Mouse (Mus musculus) spleen, adult 2 months (tissue): ENCODE measurements around the gene Abhd14a. TPM values are rescaled to one million over a fixed set of nuclear protein-coding genes. Genes with fewer than 3 reads are reported as not detected.

Experiments used
- DNase-seq, 2 experiments: peaks; one replicate each; pipeline versions ENCODE4 v3.0.0 to v3.0.0-alpha.2; 2012 to 2021; ENCODE audit warnings: low spot score in 2 of 2, low read depth in 1 of 2
- H3K27ac ChIP-seq: fragments of 200-500 bp; 2 replicates; pipeline ENCODE4 v1.5.1; 2012; ENCODE audit warnings: low read length, inconsistent platforms; ENCODE audit not compliant: insufficient read depth
- H3K27me3 ChIP-seq: fragments of 200-500 bp; 2 replicates; pipeline ENCODE4 v1.6.1; 2012; ENCODE audit warnings: mild to moderate bottlenecking, moderate library complexity, low read length, inconsistent platforms; ENCODE audit not compliant: control insufficient read depth, insufficient read depth
- H3K36me3 ChIP-seq: fragments of 200-500 bp; 2 replicates; pipeline ENCODE4 v1.6.1; 2012; ENCODE audit warnings: mild to moderate bottlenecking, low read length, inconsistent platforms; ENCODE audit not compliant: control insufficient read depth, insufficient read depth
- H3K4me1 ChIP-seq: fragments of 200-500 bp; 2 replicates; pipeline ENCODE4 v1.6.1; 2011; ENCODE audit warnings: inconsistent platforms; ENCODE audit not compliant: control insufficient read depth, insufficient read depth, insufficient read length
- H3K4me3 ChIP-seq: fragments of 200-500 bp; 2 replicates; pipeline ENCODE4 v1.5.1; 2011; ENCODE audit warnings: mild to moderate bottlenecking, inconsistent platforms; ENCODE audit not compliant: insufficient read depth, insufficient read length; ENCODE audit errors: extremely low read depth
- CTCF ChIP-seq: fragments of 200-500 bp; IDR thresholded peaks from 2 replicates; pipeline ENCODE4 v1.5.1; 2011; ENCODE audit warnings: mild to moderate bottlenecking, inconsistent platforms; ENCODE audit not compliant: insufficient read depth, insufficient read length, insufficient replicate concordance; ENCODE audit errors: extremely low read depth
- POLR2A ChIP-seq: fragments of 200-500 bp; IDR thresholded peaks from 2 replicates; pipeline ENCODE4 v1.6.1; 2011; ENCODE audit warnings: low read depth, low read length, inconsistent platforms
- WGBS: fragments of 180-500 bp; shearing (Covaris S2); methylation state at CpG from one replicate; pipeline ENCODE4 v1.1.7; 2018; 5-methylcytosine and 5-hydroxymethylcytosine counted together
- polyA plus RNA-seq: library from polyadenylated mRNA; depleted of rRNA; stranded (reverse); fragments of >200 nt; gene quantifications from 2 replicates; pipeline ENCODE4 v1.2.3, GENCODE M21; 2012; rRNA removed

Abhd14a gene
- polyA plus RNA-seq, 1 experiment = 11.5 TPM

GRCm38 (mm10) chr9:106394649-106395602 lies 52.6 kb downstream of the Abhd14a start:
- TF ChIP-seq CTCF (peak; percentile 36; the same call in 1 of the 2 replicates), POLR2A (no peak)
- no peaks in the 10 kb centered on the region for H3K27me3 ChIP-seq
- DNase-seq = peak in 1 of 2 experiments; percentile 16
- no peaks in the 10 kb centered on the region for H3K36me3 ChIP-seq
- peaks cover 6% of the 10 kb centered on the region; the same call in 1 of the 2 replicates for H3K4me1 ChIP-seq
- H3K27ac ChIP-seq = no peak overlapping the region
- WGBS = 81% methylated on average over 11 of the region's 11 CpGs
- no peak overlapping the region for H3K4me3 ChIP-seq

GRCm38 (mm10) chr9:106393548-106393947 lies 53.9 kb downstream of the Abhd14a start:
- H3K36me3 ChIP-seq = no peaks in the 10 kb centered on the region
- DNase-seq = no peak
- H3K27me3 ChIP-seq = no peaks in the 10 kb centered on the region
- H3K27ac ChIP-seq = no peak overlapping the region
- 79% methylated on average over 8 of the region's 8 CpGs for WGBS
- peaks cover 6% of the 10 kb centered on the region; the same call in 1 of the 2 replicates for H3K4me1 ChIP-seq
- H3K4me3 ChIP-seq = no peak overlapping the region
- TF ChIP-seq CTCF (no peak), POLR2A (no peak)

- DNase-seq = no peak
- 86% methylated on average over 11 of the region's 11 CpGs for WGBS
- no peak overlapping the region for H3K27ac ChIP-seq
- no peaks in the 10 kb centered on the region for H3K36me3 ChIP-seq
- TF ChIP-seq POLR2A (no peak), CTCF (no peak)
- peaks cover 6% of the 10 kb centered on the region; the same call in 1 of the 2 replicates for H3K4me1 ChIP-seq
- H3K4me3 ChIP-seq = no peak overlapping the region
- H3K27me3 ChIP-seq = no peaks in the 10 kb centered on the region
These were observed 54.5 kb downstream of the Abhd14a start for GRCm38 (mm10) chr9:106392828-106393527.

Other genes with a start within 250 kb of the Abhd14a start
- 87.4 and 95.8 TPM in 2 replicates for gene Ppm1m, start 247.9 kb downstream of the Abhd14a start, polyA plus RNA-seq
- gene Twf2, start 244.6 kb downstream of the Abhd14a start, polyA plus RNA-seq = 90.9 and 93.3 TPM in 2 replicates
- 65.3 and 90.7 TPM in 2 replicates for gene Tlr9, start 225.1 kb downstream of the Abhd14a start, polyA plus RNA-seq
- 29.6 and 39.5 TPM in 2 replicates for gene Alas1, start 199.0 kb downstream of the Abhd14a start, polyA plus RNA-seq
- gene Poc1a, start 166.6 kb downstream of the Abhd14a start, polyA plus RNA-seq = 6.8 and 8.4 TPM in 2 replicates
- 73.1 and 93.2 TPM in 2 replicates for gene Dusp7, start 79.0 kb downstream of the Abhd14a start, polyA plus RNA-seq
- gene Rpl29, start 18.2 kb downstream of the Abhd14a start, polyA plus RNA-seq = 365 and 397 TPM in 2 replicates
- 7.7 and 9.2 TPM in 2 replicates for gene Acy1, start 9.4 kb downstream of the Abhd14a start, polyA plus RNA-seq
- gene Abhd14b, start 219 bp downstream of the Abhd14a start, polyA plus RNA-seq = 14.6 and 16.7 TPM in 2 replicates
- gene Pcbp4, start 5.6 kb upstream of the Abhd14a start, polyA plus RNA-seq = 15.8 and 22.4 TPM in 2 replicates
- gene Gpr62, start 18.3 kb upstream of the Abhd14a start, polyA plus RNA-seq = 0.28 and 0.66 TPM in 2 replicates
- gene Rrp9, start 28.3 kb upstream of the Abhd14a start, polyA plus RNA-seq = 33.9 and 36.8 TPM in 2 replicates
- 43.3 and 57.9 TPM in 2 replicates for gene Parp3, start 29.3 kb upstream of the Abhd14a start, polyA plus RNA-seq
- not detected in 2 replicates for gene Iqcf1, start 52.3 kb upstream of the Abhd14a start, polyA plus RNA-seq
- not detected in 2 replicates for gene Iqcf5, start 66.9 kb upstream of the Abhd14a start, polyA plus RNA-seq
- gene Iqcf3, start 114.0 kb upstream of the Abhd14a start, polyA plus RNA-seq = not detected in 2 replicates
- gene Iqcf4, start 123.3 kb upstream of the Abhd14a start, polyA plus RNA-seq = not detected in 2 replicates
- not detected in 2 replicates for gene Iqcf6, start 178.9 kb upstream of the Abhd14a start, polyA plus RNA-seq
- 0.06 TPM in 1 of 2 replicates, not detected in the other for gene Grm2, start 208.4 kb upstream of the Abhd14a start, polyA plus RNA-seq
- 43.5 and 46.5 TPM in 2 replicates for gene Tex264, start 238.2 kb upstream of the Abhd14a start, polyA plus RNA-seq